Mouse (Mus musculus) MN1 (cell line): ENCODE data around the gene Zcchc3.

Source experiments
- DNase-seq: peaks from one replicate; pipeline ENCODE4 v3.0.0-alpha.2; 2016; ENCODE audit warnings: low spot score

The Zcchc3 gene

GRCm38 (mm10) chr2:152409781-152410180, 5.0 kb downstream of the Zcchc3 start:
- DNase-seq: no peak

- peak; percentile 97 for DNase-seq
These were observed 8.7 kb downstream of the Zcchc3 start for GRCm38 (mm10) chr2:152406126-152406525.

- DNase-seq: no peak
These were observed 15.7 kb downstream of the Zcchc3 start for GRCm38 (mm10) chr2:152399122-152399542.

- peak; percentile 98 for DNase-seq
These were observed 16.1 kb downstream of the Zcchc3 start for GRCm38 (mm10) chr2:152398691-152399090.

- peak; percentile 98 for DNase-seq
These were observed 17.0 kb downstream of the Zcchc3 start, which contains the start of gene Sox12 for GRCm38 (mm10) chr2:152397680-152398435. TSS of gene Sox12 (minus strand) at chr2:152398063.

- peak; percentile 84 for DNase-seq
These were observed 17.7 kb downstream of the Zcchc3 start for GRCm38 (mm10) chr2:152397004-152397589.

- DNase-seq: peak; percentile 97
These were observed 18.5 kb downstream of the Zcchc3 start for GRCm38 (mm10) chr2:152396110-152397003.

- DNase-seq: peak; percentile 37
These were observed 19.4 kb downstream of the Zcchc3 start for GRCm38 (mm10) chr2:152395271-152395920.

GRCm38 (mm10) chr2:152393225-152394017, 21.4 kb downstream of the Zcchc3 start:
- no peak for DNase-seq

- DNase-seq: peak; percentile 82
These were observed 22.0 kb downstream of the Zcchc3 start for GRCm38 (mm10) chr2:152392786-152393185.

- DNase-seq: no peak
These were observed 30.6 kb downstream of the Zcchc3 start for GRCm38 (mm10) chr2:152384191-152384590.

- DNase-seq: no peak
These were observed 38.5 kb downstream of the Zcchc3 start, which contains the start of gene Nrsn2 for GRCm38 (mm10) chr2:152376345-152376741. TSS of gene Nrsn2 (minus strand) at chr2:152376638.

- DNase-seq: no peak
These were observed 39.0 kb downstream of the Zcchc3 start for GRCm38 (mm10) chr2:152375652-152376344.

GRCm38 (mm10) chr2:152373547-152373946, 41.3 kb downstream of the Zcchc3 start:
- DNase-seq: no peak

GRCm38 (mm10) chr2:152372661-152373060, 42.2 kb downstream of the Zcchc3 start:
- no peak for DNase-seq

- no peak for DNase-seq
These were observed 42.7 kb downstream of the Zcchc3 start for GRCm38 (mm10) chr2:152372104-152372503.

- peak; percentile 77 for DNase-seq
These were observed 46.2 kb downstream of the Zcchc3 start for GRCm38 (mm10) chr2:152368532-152369140.

- DNase-seq: no peak
These were observed 46.9 kb downstream of the Zcchc3 start for GRCm38 (mm10) chr2:152367917-152368316.

GRCm38 (mm10) chr2:152363245-152364147, 51.3 kb downstream of the Zcchc3 start:
- peak; percentile 86 for DNase-seq
